Comparison of ENCODE assay signal across 9 mouse cellular contexts in the genomic region with DNA sequence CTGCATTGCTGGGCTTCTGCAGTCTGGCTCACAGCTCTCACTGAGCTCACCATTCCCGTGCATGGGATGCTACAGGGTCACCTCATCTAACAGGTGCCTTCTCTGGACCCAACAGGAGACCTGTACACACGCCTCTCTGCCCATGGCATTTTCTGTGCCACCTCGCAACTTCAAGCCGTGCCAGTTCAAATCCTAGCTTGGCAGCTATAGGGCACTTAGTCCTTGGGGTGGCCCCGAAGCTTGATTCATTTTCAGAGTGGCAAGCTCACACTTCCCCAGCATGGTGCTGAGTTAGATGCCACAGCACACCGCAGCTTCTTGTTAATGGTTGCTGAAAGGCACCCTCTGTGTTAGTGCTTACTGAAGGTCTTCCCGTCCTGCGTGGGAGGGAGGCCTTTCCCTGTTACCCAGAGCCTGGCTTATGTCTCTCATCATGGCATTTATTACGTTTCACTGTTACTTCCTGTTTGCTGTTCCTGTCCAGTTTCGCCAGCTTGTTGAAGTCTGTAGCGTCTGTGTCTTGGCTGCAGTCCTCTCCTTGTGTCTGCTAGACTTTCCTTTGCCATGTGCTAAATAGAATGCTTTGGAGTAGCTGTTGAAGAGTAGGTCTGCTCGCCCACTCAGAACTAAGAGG. TPM values are rescaled to one million over a fixed set of nuclear protein-coding genes. Genes with fewer than 3 reads are reported as not detected.
A peak's percentile ranks its signal among the peaks of the same experiment; 100 is the strongest.
DNase-seq lines count a peak whose midpoint lies in the region; ATAC-seq and TF ChIP-seq lines count a peak whose summit lies in the region.
"Had no signal": no experiment of that assay in that cellular context is flagged by ENCODE, and none has a peak within 500 bp of the region (broad histone marks: within the 10 kb centered on the region; RNA-seq: fewer than 3 reads in every experiment).

No protein-coding gene starts in this region.

- peaks cover 47% of the 10 kb centered on the region for H3K4me1 ChIP-seq in lung, adult 2 months (ENCODE audit: control insufficient read depth, insufficient read depth, low read length)
- peaks cover 61% of the 10 kb centered on the region for H3K4me1 ChIP-seq in limb, embryonic 15.5 days
- H3K4me1 ChIP-seq in midbrain, embryonic 13.5 days (replicated peaks): peaks cover 23% of the 10 kb centered on the region

- no peak for TF ChIP-seq CTCF in lung, adult 2 months (IDR thresholded peaks at IDR 0.05; ENCODE audit: insufficient read depth, low read length)

- no peak overlapping the region for H3K4me3 ChIP-seq in lung, adult 2 months (replicated peaks; ENCODE audit: extremely low read depth, low read depth, low read length)
- no peak overlapping the region for H3K4me3 ChIP-seq in limb, embryonic 15.5 days
- H3K4me3 ChIP-seq in midbrain, embryonic 13.5 days (replicated peaks): no peak overlapping the region
- H3K4me3 ChIP-seq: neural tube, embryonic 12.5 days had no signal

- H3K9ac ChIP-seq in limb, embryonic 15.5 days: no peak overlapping the region
- no peak overlapping the region for H3K9ac ChIP-seq in midbrain, embryonic 13.5 days (replicated peaks)
- H3K9ac ChIP-seq: neural tube, embryonic 12.5 days had no signal

- peak; percentile 45 for DNase-seq in cerebellum, postnatal 14 days
- DNase-seq in cerebellum, adult 9-11 months: no peak
- DNase-seq in lung, adult 18-20 months: peak; percentile 47 to 67
- no peak for DNase-seq in lung, adult 2 months
- no peak for DNase-seq in right cerebral cortex, adult 2 months (ENCODE audit: low spot score in 2 of 2)
- no peak for DNase-seq in ovary, adult 18-20 months (ENCODE audit: low spot score)

- TF ChIP-seq POLR2A in lung, adult 2 months (IDR thresholded peaks at IDR 0.05; ENCODE audit: borderline replicate concordance, extremely low read depth, low read depth, low read length): no peak

- ATAC-seq in limb, embryonic 15.5 days (ENCODE audit: insufficient number of reproducible peaks, low FRiP score, low TSS enrichment, low read depth): no peak
- no peak for ATAC-seq in midbrain, embryonic 13.5 days

- peak overlapping the region; percentile 22 for H3K27ac ChIP-seq in limb, embryonic 15.5 days
- no peak overlapping the region for H3K27ac ChIP-seq in midbrain, embryonic 13.5 days
- H3K27ac ChIP-seq: neural tube, embryonic 12.5 days had no signal

- H3K4me2 ChIP-seq in limb, embryonic 15.5 days: no peak overlapping the region
- no peak overlapping the region for H3K4me2 ChIP-seq in midbrain, embryonic 13.5 days (replicated peaks)
- H3K4me2 ChIP-seq: neural tube, embryonic 12.5 days had no signal

- 36% methylated on average over 12 of the region's 12 CpGs for WGBS in lung, adult 2 months
- 47% methylated on average over 12 of the region's 12 CpGs for WGBS in limb, embryonic 15.5 days
- 91% methylated on average over 12 of the region's 12 CpGs for WGBS in midbrain, embryonic 13.5 days

- no peaks in the 10 kb centered on the region; the same call in 1 of the 2 replicates for H3K36me3 ChIP-seq in limb, embryonic 15.5 days
- H3K36me3 ChIP-seq in midbrain, embryonic 13.5 days: no peaks in the 10 kb centered on the region
- H3K36me3 ChIP-seq: neural tube, embryonic 12.5 days had no signal

- no peaks in the 10 kb centered on the region for H3K9me3 ChIP-seq in limb, embryonic 15.5 days
- no peaks in the 10 kb centered on the region for H3K9me3 ChIP-seq in midbrain, embryonic 13.5 days
- H3K9me3 ChIP-seq: neural tube, embryonic 12.5 days had no signal

- H3K27me3 ChIP-seq in limb, embryonic 15.5 days: no peaks in the 10 kb centered on the region
- no peaks in the 10 kb centered on the region for H3K27me3 ChIP-seq in midbrain, embryonic 13.5 days
- H3K27me3 ChIP-seq: neural tube, embryonic 12.5 days had no signal

RNA-seq across cellular contexts. Expression of a gene that starts 28.6 kb away (rescaled TPM):
- polyA plus RNA-seq in lung, adult 2 months (2012; rRNA removed): 8.3 and 11.5 TPM in 2 replicates
- polyA plus RNA-seq in limb, embryonic 15.5 days (2015; fragmentation: Nextera tagmentation; extraction: Ambion mirVana): 59.0 and 60.9 TPM in 2 replicates
- 86.0 and 87.8 TPM in 2 replicates for polyA plus RNA-seq in midbrain, embryonic 13.5 days (2015; fragmentation: Nextera tagmentation; extraction: Ambion mirVana)

RNA-seq across cellular contexts. Expression of a gene that starts 29.1 kb away (rescaled TPM):
- polyA plus RNA-seq in lung, adult 2 months (2012; rRNA removed): 89.4 and 97.9 TPM in 2 replicates
- 12.3 and 13.0 TPM in 2 replicates for polyA plus RNA-seq in limb, embryonic 15.5 days (2015; fragmentation: Nextera tagmentation; extraction: Ambion mirVana)
- polyA plus RNA-seq in midbrain, embryonic 13.5 days (2015; fragmentation: Nextera tagmentation; extraction: Ambion mirVana): 67.3 and 70.5 TPM in 2 replicates

Comparison
In these comparisons a context has a peak if more than half of its experiments do, and no peak if none do; other contexts are left out.
1. DNase-seq: peak in cerebellum, postnatal 14 days (2 of 2) and lung, adult 18-20 months (2 of 2); none in cerebellum, adult 9-11 months (single experiment), lung, adult 2 months (single experiment), right cerebral cortex, adult 2 months (0 of 2) and ovary, adult 18-20 months (single experiment).